Mouse (Mus musculus): ENCODE results near the gene Rnf26.

GRCm38 (mm10) chr9:44086960-44087359 lies 26.4 kb downstream of the Rnf26 start:
- TF ChIP-seq MAFK (IDR thresholded peaks at IDR 0.05; ENCODE audit: insufficient read depth, low read depth, low read length) (no peak), ZNF384 (IDR thresholded peaks at IDR 0.05; ENCODE audit: low read depth, low read length) (no peak), ZC3H11A (IDR thresholded peaks at IDR 0.05; ENCODE audit: borderline replicate concordance, low read depth, low read length) (no peak)
